Mouse (Mus musculus) liver, adult 2 months (tissue): ENCODE measurements around the gene Ppl.

Experiments
- CTCF ChIP-seq: fragments of 200-500 bp; IDR thresholded peaks from 2 replicates; pipeline ENCODE4 v1.5.1; 2011; ENCODE audit warnings: low read depth, low read length, control low read depth
- POLR2A ChIP-seq: fragments of 200-500 bp; IDR thresholded peaks from 2 replicates; pipeline ENCODE4 v1.6.1; 2011; ENCODE audit warnings: low read length, control low read depth; ENCODE audit not compliant: insufficient read depth; ENCODE audit errors: extremely low read depth

DNA sequence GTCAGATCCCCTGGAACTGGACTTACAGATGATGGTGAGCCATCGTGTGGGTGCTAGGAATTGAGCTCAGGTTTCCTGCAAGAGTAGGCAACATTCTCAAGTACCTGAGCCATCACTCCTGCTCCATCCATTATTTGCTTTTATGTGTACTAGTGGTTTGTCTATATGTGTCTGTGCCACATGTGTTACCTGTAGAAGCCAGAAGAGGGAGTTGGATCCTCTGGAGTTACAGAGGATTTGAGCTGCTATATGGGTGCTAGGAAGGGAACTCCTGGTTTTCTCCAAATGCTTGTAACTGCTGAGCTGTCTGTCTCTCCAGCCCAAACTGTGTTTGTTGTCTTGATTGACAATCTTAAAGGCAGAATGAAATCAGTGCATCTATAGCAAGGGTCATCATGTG is 74.1 kb downstream of the Ppl start:
- no peak for TF ChIP-seq CTCF
- no peak for TF ChIP-seq POLR2A
